Mouse (Mus musculus) macrophage (primary cell): ENCODE results near the gene Vav2. TPM values are rescaled to one million over a fixed set of nuclear protein-coding genes. Genes with fewer than 3 reads are reported as not detected.

Source experiments
- H3K27ac ChIP-seq: fragments of 350-480 bp; formaldehyde crosslinking; 2 replicates; pipeline ENCODE4 v1.9.0; 2021
- H3K36me3 ChIP-seq: fragments of 350-480 bp; formaldehyde crosslinking; 2 replicates; pipeline ENCODE4 v1.9.0; 2021; ENCODE audit errors: inconsistent target
- H3K4me3 ChIP-seq: fragments of 350-480 bp; formaldehyde crosslinking; 2 replicates; pipeline ENCODE4 v1.9.0; 2021; ENCODE audit errors: inconsistent target
- H3K79me2 ChIP-seq: fragments of 350-480 bp; formaldehyde crosslinking; 2 replicates; pipeline ENCODE4 v1.9.0; 2021; ENCODE audit errors: inconsistent target
- WGBS: methylation state at CpG from one replicate; pipeline ENCODE4 v1.1.7; 2026; ENCODE audit warnings: inconsistent platforms; ENCODE audit not compliant: missing documents; 5-methylcytosine and 5-hydroxymethylcytosine counted together
- polyA plus RNA-seq: library from polyadenylated mRNA; stranded (reverse); fragments of 250-400 nt; gene quantifications from 3 replicates; pipeline ENCODE4 v1.2.4, GENCODE M21; 2018; ENCODE audit warnings: inconsistent platforms

The Vav2 gene
- polyA plus RNA-seq, 1 experiment from 2014 or later = 24.0 TPM

GRCm38 (mm10) chr2:27425751-27426405, 955 bp downstream of the Vav2 start:
- H3K27ac ChIP-seq = no peak overlapping the region
- H3K36me3 ChIP-seq = no peaks in the 10 kb centered on the region
- H3K79me2 ChIP-seq = peaks cover 50% of the 10 kb centered on the region
- peak overlapping the region; percentile 40 for H3K4me3 ChIP-seq
- WGBS = 1% methylated on average over 60 of the region's 60 CpGs

GRCm38 (mm10) chr2:27425161-27425611, 1.6 kb downstream of the Vav2 start:
- Histone ChIP-seq H3K27ac (no peak overlapping the region), H3K36me3 (no peaks in the 10 kb centered on the region), H3K4me3 (peak overlapping the region; percentile 15; the same call in 1 of the 2 replicates), H3K79me2 (peaks cover 57% of the 10 kb centered on the region)
- WGBS = 42% methylated on average over 20 of the region's 20 CpGs

GRCm38 (mm10) chr2:27423596-27423995, 3.2 kb downstream of the Vav2 start:
- 95% methylated on average over 7 of the region's 7 CpGs for WGBS
- H3K4me3 ChIP-seq = no peak overlapping the region
- peaks cover 70% of the 10 kb centered on the region for H3K79me2 ChIP-seq
- no peak overlapping the region for H3K27ac ChIP-seq
- H3K36me3 ChIP-seq = no peaks in the 10 kb centered on the region

- Histone ChIP-seq H3K36me3 (no peaks in the 10 kb centered on the region), H3K27ac (no peak overlapping the region), H3K4me3 (no peak overlapping the region), H3K79me2 (peaks cover 89% of the 10 kb centered on the region)
- 81% methylated on average over 20 of the region's 20 CpGs for WGBS
These were observed 5.4 kb downstream of the Vav2 start for GRCm38 (mm10) chr2:27421293-27422068.

- Histone ChIP-seq H3K79me2 (peaks cover 95% of the 10 kb centered on the region), H3K36me3 (no peaks in the 10 kb centered on the region), H3K27ac (peak overlapping the region; percentile 88), H3K4me3 (no peak overlapping the region)
- WGBS = 21% methylated on average over 6 of the region's 6 CpGs
These were observed 8.2 kb downstream of the Vav2 start for GRCm38 (mm10) chr2:27418577-27419070.

GRCm38 (mm10) chr2:27417648-27418153, 9.1 kb downstream of the Vav2 start:
- H3K4me3 ChIP-seq = no peak overlapping the region
- H3K79me2 ChIP-seq = peaks cover 95% of the 10 kb centered on the region
- peak overlapping the region; percentile 88 for H3K27ac ChIP-seq
- H3K36me3 ChIP-seq = no peaks in the 10 kb centered on the region
- 87% methylated on average over 5 of the region's 5 CpGs for WGBS

GRCm38 (mm10) chr2:27416425-27416824, 10.4 kb downstream of the Vav2 start:
- Histone ChIP-seq H3K27ac (peak overlapping the region; percentile 15; the same call in 1 of the 2 replicates), H3K4me3 (no peak overlapping the region)
- WGBS = 26% methylated on average over 3 of the region's 3 CpGs

GRCm38 (mm10) chr2:27415060-27415783, 11.6 kb downstream of the Vav2 start:
- 70% methylated on average over 11 of the region's 11 CpGs for WGBS
- Histone ChIP-seq H3K79me2 (peaks cover 95% of the 10 kb centered on the region; the same call in 1 of the 2 replicates), H3K27ac (no peak overlapping the region), H3K4me3 (no peak overlapping the region), H3K36me3 (no peaks in the 10 kb centered on the region)

More at GRCm38 (mm10) chr2:27416425-27416824, 10.4 kb downstream of the Vav2 start:
- H3K36me3 ChIP-seq = no peaks in the 10 kb centered on the region
- H3K79me2 ChIP-seq = peaks cover 95% of the 10 kb centered on the region; the same call in 1 of the 2 replicates

GRCm38 (mm10) chr2:27413936-27414657, 12.7 kb downstream of the Vav2 start:
- H3K79me2 ChIP-seq = peaks cover 95% of the 10 kb centered on the region; the same call in 1 of the 2 replicates
- H3K4me3 ChIP-seq = no peak overlapping the region
- 69% methylated on average over 16 of the region's 16 CpGs for WGBS
- H3K36me3 ChIP-seq = no peaks in the 10 kb centered on the region
- no peak overlapping the region for H3K27ac ChIP-seq

GRCm38 (mm10) chr2:27413582-27413935, 13.3 kb downstream of the Vav2 start:
- WGBS = 100% methylated on average over 2 of the region's 2 CpGs
- Histone ChIP-seq H3K36me3 (no peaks in the 10 kb centered on the region), H3K4me3 (no peak overlapping the region), H3K79me2 (peaks cover 98% of the 10 kb centered on the region; the same call in 1 of the 2 replicates), H3K27ac (no peak overlapping the region)

- Histone ChIP-seq H3K27ac (peak overlapping the region; percentile 28), H3K4me3 (no peak overlapping the region), H3K36me3 (no peaks in the 10 kb centered on the region), H3K79me2 (peaks cover 100% of the 10 kb centered on the region; the same call in 1 of the 2 replicates)
- WGBS = 64% methylated on average over 7 of the region's 7 CpGs
These were observed 14.5 kb downstream of the Vav2 start for GRCm38 (mm10) chr2:27412245-27412800.

GRCm38 (mm10) chr2:27411688-27412174, 15.1 kb downstream of the Vav2 start:
- WGBS = 23% methylated on average over 8 of the region's 8 CpGs
- H3K27ac ChIP-seq = peak overlapping the region; percentile 28
- no peak overlapping the region for H3K4me3 ChIP-seq

GRCm38 (mm10) chr2:27410518-27411140, 16.2 kb downstream of the Vav2 start:
- H3K4me3 ChIP-seq = no peak overlapping the region
- peaks cover 100% of the 10 kb centered on the region; the same call in 1 of the 2 replicates for H3K79me2 ChIP-seq
- WGBS = 90% methylated on average over 5 of the region's 6 CpGs
- H3K27ac ChIP-seq = no peak overlapping the region
- no peaks in the 10 kb centered on the region for H3K36me3 ChIP-seq

More at GRCm38 (mm10) chr2:27411688-27412174, 15.1 kb downstream of the Vav2 start:
- Histone ChIP-seq H3K36me3 (no peaks in the 10 kb centered on the region), H3K79me2 (peaks cover 100% of the 10 kb centered on the region; the same call in 1 of the 2 replicates)
